Mouse (Mus musculus): ENCODE results near the gene Snrpb.

Gene Snrpb

DNA sequence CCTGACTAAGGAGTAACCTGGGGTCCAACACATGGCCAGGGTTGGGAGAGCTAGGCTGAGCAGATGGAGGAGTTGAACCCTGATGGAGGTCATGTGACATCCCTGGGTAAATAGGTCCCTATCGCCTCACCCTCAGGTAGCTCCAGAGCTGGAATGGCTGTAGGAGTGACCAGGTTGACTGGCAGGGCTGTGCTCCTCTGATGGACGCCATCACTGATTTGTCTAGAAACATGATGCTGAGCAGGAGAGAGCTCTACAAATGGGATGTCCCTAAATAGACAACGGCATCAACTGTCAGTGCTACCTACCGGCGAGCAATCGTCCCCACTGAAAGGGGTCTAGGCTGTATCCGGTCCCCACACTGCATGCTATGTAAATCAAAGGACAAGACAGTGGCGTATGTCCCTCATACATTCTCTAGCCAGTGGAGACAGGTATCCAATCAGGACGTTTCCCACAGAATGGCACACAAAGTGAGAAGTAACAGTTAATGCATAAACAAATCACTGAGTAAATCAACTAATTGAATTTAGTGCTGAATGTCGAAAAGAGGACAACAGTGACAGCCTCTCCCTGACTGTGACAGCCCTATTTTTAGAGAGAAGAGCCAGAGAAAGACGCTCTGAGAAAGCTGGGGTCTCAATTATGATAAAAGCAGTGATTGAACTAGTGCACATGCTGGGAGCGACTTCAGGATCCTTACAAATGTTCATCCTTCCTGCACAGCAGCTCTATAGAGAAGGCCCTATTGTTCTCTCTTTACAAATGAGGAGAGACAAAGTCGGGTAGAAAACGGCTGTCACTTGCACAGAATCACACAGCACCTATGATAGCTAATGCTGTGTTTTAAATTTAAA, 21.7 kb downstream of the Snrpb start:
- TF ChIP-seq GATA4 (IDR thresholded peaks at IDR 0.05; ENCODE audit: insufficient replicate concordance, low read length): no peak

DNA sequence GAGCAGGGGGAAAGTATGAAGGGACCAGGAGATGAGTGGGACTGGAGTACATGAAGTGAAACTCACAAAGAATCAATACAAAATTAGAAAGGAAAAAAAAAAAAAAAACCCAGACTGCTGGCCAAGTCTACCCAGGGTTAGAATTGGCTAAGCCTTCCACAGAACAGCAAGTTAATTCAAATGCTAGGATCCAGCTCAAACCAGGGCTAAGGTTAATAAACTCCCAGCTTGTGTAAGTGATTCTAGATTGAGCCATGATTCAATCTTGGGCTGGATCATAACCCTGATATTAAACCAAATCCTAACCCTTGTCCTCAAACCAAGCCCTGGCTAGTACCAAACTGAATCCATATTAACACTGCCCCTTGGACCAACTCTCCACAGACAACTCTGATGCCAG, 23.4 kb downstream of the Snrpb start:
- TF ChIP-seq GATA4 (IDR thresholded peaks at IDR 0.05; ENCODE audit: insufficient replicate concordance, low read length): no peak

DNA sequence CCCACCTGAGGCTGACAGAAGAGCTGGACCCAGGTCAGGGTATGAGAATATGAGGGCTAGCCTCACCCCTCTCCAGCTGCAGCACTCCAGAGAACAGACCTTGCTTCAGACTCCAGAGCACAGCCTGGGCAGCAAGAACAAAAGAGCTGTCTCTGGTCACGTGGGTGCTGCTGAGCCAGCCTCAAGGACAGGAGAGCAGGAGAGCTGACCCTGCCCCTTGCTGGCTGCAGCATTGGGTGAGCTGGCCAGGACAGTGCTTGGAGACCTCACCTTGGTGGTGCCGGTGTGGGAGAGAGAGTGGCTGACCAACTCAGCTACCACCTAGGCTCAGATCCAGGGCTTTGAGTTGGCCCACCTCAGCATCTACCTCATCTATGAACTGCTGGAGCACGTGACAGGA, 24.0 kb downstream of the Snrpb start:
- no peak for TF ChIP-seq GATA4 (IDR thresholded peaks at IDR 0.05; ENCODE audit: insufficient replicate concordance, low read length)

DNA sequence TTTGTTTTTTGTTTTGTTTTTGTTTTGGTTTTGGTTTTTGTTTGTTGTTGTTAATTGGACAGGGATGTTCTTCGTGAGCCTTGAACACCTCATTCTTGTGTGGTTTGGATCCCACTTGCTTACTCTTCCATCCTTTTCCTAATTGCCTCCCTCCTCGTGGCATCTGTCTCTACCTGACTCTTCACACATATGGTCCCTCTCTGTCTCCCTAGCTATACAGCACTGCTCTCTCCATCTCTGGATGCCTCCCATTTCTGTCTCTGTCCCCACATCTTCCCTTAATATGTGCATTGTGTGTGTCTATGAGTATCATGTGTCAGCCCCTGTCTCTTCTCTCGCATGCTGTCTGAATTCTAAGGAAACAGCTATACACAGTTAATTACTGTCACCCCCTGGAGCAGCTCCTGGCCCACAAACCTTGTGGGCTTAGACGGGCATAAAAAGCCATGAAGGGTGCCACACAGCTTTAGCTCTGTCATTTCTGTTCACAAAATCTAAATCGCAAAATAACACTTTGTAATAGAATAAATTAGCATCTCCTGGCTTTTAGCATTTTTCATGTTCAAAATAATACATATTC, 33.0 kb downstream of the Snrpb start:
- TF ChIP-seq GATA4 (IDR thresholded peaks at IDR 0.05; ENCODE audit: insufficient replicate concordance, low read length): no peak

DNA sequence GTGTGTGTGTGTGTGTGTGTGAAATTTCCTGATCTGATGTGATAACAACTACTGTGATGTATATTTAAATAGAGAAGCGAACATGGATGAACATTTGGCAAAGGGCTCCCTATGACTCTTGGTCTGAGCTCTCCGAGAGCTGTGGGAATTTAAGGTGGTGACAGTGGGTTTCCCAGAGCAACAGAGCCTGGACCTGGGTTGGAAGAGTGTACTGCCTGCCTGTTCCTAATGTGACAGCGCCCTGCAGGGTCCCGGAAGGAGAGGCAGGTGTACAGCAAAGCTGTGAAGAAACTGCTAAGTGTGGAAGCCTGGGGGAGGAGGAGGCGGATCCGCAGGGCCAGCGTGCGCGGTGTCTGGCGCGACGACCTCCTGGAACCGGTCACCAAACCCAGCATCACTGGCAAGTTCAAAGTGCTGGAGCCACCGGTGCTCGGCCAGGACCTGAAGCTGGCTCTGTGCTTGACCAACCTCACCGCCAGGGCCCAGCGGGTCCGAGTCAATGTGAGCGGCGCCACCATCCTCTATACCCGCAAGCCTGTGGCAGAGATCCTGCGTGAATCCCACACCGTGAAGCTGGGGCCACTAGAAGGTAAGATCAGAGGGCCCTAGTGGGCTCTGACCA, 34.4 kb downstream of the Snrpb start:
- no peak for TF ChIP-seq GATA4 (IDR thresholded peaks at IDR 0.05; ENCODE audit: insufficient replicate concordance, low read length)

DNA sequence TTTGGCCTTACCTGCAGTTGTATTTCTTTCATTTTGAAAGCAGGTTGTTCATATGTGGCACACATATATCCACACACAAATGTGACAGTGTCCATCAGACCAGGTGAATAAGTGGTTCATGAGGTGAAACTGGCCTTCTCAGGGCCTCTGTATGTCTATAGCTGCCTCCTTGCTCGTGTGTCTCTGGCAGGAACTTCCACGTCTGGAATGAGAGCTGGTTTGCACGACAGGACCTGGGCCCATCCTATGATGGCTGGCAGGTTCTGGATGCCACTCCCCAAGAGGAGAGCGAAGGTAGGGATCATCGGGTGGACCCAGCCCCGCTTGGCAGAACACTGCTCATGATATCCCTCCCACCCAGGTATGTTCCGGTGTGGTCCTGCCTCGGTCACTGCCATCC, 36.2 kb downstream of the Snrpb start:
- TF ChIP-seq GATA4 (IDR thresholded peaks at IDR 0.05; ENCODE audit: insufficient replicate concordance, low read length): no peak

DNA sequence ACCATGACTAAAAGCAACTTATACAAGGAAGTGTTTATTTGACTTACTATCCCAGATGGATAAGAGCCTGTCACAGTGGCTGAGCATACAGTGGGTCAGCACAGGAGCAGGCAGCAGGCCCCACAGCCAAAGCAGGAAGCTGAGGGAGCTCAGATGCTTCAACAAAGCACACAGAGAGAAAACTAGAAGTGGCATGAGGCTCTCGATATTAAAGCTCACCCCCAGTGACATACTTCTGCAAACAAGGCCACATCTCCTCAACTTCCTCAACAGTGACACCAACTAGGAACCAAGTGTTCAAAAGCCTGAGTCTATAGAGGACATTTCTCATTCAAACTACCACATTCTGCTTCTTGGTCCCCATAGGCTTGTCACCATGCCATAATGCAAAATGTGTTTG, 49.5 kb downstream of the Snrpb start:
- no peak for TF ChIP-seq GATA4 (IDR thresholded peaks at IDR 0.05; ENCODE audit: insufficient replicate concordance, low read length)

DNA sequence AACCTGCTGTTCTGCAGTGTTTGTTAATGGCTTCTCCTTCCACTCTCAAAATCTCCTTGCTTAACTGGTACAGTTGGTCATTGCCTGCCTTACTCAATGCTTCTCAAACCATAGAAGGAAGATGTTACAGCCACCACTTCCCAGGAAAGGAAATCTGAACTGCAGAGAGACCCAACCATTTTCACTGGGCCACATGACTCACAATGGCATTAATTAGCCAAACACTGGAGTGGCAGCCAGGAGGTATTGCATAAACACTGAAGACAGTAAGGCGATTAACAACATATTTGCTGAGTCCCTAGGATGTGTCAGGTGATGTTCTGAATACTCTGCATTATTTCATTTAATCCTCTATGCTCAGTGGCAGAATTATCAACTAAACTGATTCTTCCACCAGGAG, 53.1 kb downstream of the Snrpb start:
- no peak for TF ChIP-seq GATA4 (IDR thresholded peaks at IDR 0.05; ENCODE audit: insufficient replicate concordance, low read length)

DNA sequence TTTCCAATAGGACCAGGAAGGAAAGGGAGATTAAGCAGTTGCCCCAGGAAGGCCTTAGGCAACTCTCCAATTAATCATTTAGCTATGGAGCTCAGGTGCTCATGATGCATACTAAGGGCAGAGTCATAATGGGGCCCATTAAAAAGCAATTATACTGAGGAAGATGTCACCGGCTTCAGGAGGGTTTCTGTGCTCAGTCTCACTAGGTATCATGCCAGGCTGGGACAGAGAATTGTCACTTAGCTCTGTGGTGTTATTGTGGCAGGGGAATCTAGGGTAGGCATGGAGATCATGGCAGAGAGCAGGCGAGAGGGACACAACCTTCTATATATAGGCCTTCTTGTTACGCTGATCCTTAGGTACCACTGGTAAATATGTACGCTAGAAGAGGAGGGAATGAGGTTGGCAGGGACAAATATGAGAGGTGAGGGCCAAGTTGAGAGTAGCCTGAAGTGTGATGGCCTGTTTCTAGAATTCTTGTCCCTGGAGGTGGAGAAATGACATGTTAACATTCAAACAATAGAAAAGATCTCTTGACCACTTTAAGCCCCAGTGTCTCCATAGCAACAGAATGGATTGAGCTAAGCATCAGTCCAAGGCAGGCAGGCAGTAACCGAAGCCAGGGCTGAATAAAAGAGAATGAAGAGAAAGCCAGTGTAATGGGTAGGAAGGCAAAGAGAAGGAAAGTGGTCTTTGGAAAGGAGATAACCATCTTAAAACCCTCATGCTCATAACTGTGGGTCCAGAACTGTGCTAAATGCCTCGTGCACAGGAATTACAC, 53.7 kb downstream of the Snrpb start:
- no peak for TF ChIP-seq GATA4 (IDR thresholded peaks at IDR 0.05; ENCODE audit: insufficient replicate concordance, low read length)

Data from liver, adult (tissue).